ENCODE assay signal across 8 mouse cellular contexts in genomic region chr9:40801614-40802532, GRCm38 (mm10). TPM values are rescaled to one million over a fixed set of nuclear protein-coding genes. Genes with fewer than 3 reads are reported as not detected.
DNase-seq lines count a peak whose midpoint lies in the region; ATAC-seq and TF ChIP-seq lines count a peak whose summit lies in the region.
"Not testable (repeated sequence)": the region's sequence is repeated elsewhere in the genome, so short reads cannot be mapped to it uniquely, and the experiment has no call there.

No protein-coding gene starts in this region.

- peaks cover 41% of the 10 kb centered on the region for H3K36me3 ChIP-seq in embryonic facial prominence, embryonic 13.5 days
- H3K36me3 ChIP-seq in heart, embryonic 10.5 days: peaks cover 47% of the 10 kb centered on the region
- peaks cover 30% of the 10 kb centered on the region for H3K36me3 ChIP-seq in intestine, postnatal 0 days (ENCODE audit: control insufficient read depth, insufficient read depth)
- H3K36me3 ChIP-seq in limb, embryonic 11.5 days (ENCODE audit: control insufficient read depth, insufficient read depth, low read length): not testable (repeated sequence)
- peaks cover 36% of the 10 kb centered on the region for H3K36me3 ChIP-seq in megakaryocyte, embryonic 14.5 days (replicated peaks; ENCODE audit: low read length)

- 0 out of 2 replicates have a peak, but pooled peaks have one; percentile 2 for ATAC-seq in embryonic facial prominence, embryonic 13.5 days (ENCODE audit: insufficient number of reproducible peaks, insufficient read depth, low FRiP score, low TSS enrichment, low read depth)
- not testable (repeated sequence) for ATAC-seq in intestine, postnatal 0 days
- peak; percentile 2 for ATAC-seq in limb, embryonic 11.5 days (ENCODE audit: insufficient number of reproducible peaks, low FRiP score, low TSS enrichment, low read depth)

- H3K9ac ChIP-seq in embryonic facial prominence, embryonic 13.5 days: peak overlapping the region; percentile 100
- peak overlapping the region; percentile 95 for H3K9ac ChIP-seq in intestine, postnatal 0 days (ENCODE audit: low read depth, low read length)
- H3K9ac ChIP-seq in limb, embryonic 11.5 days (ENCODE audit: low read length): peak overlapping the region; percentile 99

- H3K27ac ChIP-seq in brown adipose tissue, adult 24 weeks (replicated peaks; ENCODE audit: low read depth, low read length): peak overlapping the region; percentile 85
- H3K27ac ChIP-seq in embryonic facial prominence, embryonic 13.5 days: peak overlapping the region; percentile 93
- peak overlapping the region; percentile 99 for H3K27ac ChIP-seq in heart, embryonic 10.5 days
- H3K27ac ChIP-seq in intestine, postnatal 0 days (ENCODE audit: low read depth, low read length): peak overlapping the region; percentile 87
- peak overlapping the region; percentile 94 for H3K27ac ChIP-seq in limb, embryonic 11.5 days (replicated peaks; ENCODE audit: low read depth, low read length)

- not testable (repeated sequence) for H3K9me3 ChIP-seq in embryonic facial prominence, embryonic 13.5 days; heart, embryonic 10.5 days; intestine, postnatal 0 days (ENCODE audit: control insufficient read depth); limb, embryonic 11.5 days (ENCODE audit: control insufficient read depth, low read length); megakaryocyte, embryonic 14.5 days

- under 1% methylated on average over 26 of the region's 28 CpGs for WGBS in embryonic facial prominence, embryonic 13.5 days
- WGBS in heart, embryonic 10.5 days: under 1% methylated on average over 28 of the region's 28 CpGs
- under 1% methylated on average over 28 of the region's 28 CpGs for WGBS in intestine, postnatal 0 days
- WGBS in limb, embryonic 11.5 days: under 1% methylated on average over 28 of the region's 28 CpGs

- peak overlapping the region; percentile 86 for H3K4me3 ChIP-seq in brown adipose tissue, adult 24 weeks (ENCODE audit: insufficient read depth, low read depth, low read length)
- peak overlapping the region; percentile 93 for H3K4me3 ChIP-seq in embryonic facial prominence, embryonic 13.5 days
- peak overlapping the region; percentile 98 for H3K4me3 ChIP-seq in heart, embryonic 10.5 days
- peak overlapping the region; percentile 72 for H3K4me3 ChIP-seq in intestine, postnatal 0 days (ENCODE audit: low read depth, low read length)
- peak overlapping the region; percentile 99 for H3K4me3 ChIP-seq in limb, embryonic 11.5 days (ENCODE audit: low read depth, low read length)
- H3K4me3 ChIP-seq in megakaryocyte, embryonic 14.5 days (replicated peaks): peak overlapping the region; percentile 95

- not testable (repeated sequence) for H3K27me3 ChIP-seq in embryonic facial prominence, embryonic 13.5 days; heart, embryonic 10.5 days (ENCODE audit: insufficient read depth, poor library complexity, severe bottlenecking); intestine, postnatal 0 days (replicated peaks; ENCODE audit: control insufficient read depth, insufficient read depth, low read length); limb, embryonic 11.5 days (ENCODE audit: control insufficient read depth, insufficient read depth, low read length); megakaryocyte, embryonic 14.5 days (replicated peaks)

- H3K4me1 ChIP-seq in brown adipose tissue, adult 24 weeks (ENCODE audit: control insufficient read depth, insufficient read depth, insufficient read length, low read length); intestine, postnatal 0 days (replicated peaks; ENCODE audit: control insufficient read depth, insufficient read depth, low read length); limb, embryonic 11.5 days (ENCODE audit: control insufficient read depth, insufficient read depth, low read length): not testable (repeated sequence)
- H3K4me1 ChIP-seq in embryonic facial prominence, embryonic 13.5 days: peaks cover 37% of the 10 kb centered on the region
- peaks cover 29% of the 10 kb centered on the region for H3K4me1 ChIP-seq in heart, embryonic 10.5 days
- H3K4me1 ChIP-seq in megakaryocyte, embryonic 14.5 days: peaks cover 35% of the 10 kb centered on the region

- TF ChIP-seq CTCF in intestine, postnatal 0 days (IDR thresholded peaks at IDR 0.05; ENCODE audit: low read depth): not testable (repeated sequence)

- H3K4me2 ChIP-seq in embryonic facial prominence, embryonic 13.5 days: peak overlapping the region; percentile 75
- peak overlapping the region; percentile 80 for H3K4me2 ChIP-seq in intestine, postnatal 0 days (replicated peaks; ENCODE audit: low read depth)
- peak overlapping the region; percentile 64 for H3K4me2 ChIP-seq in limb, embryonic 11.5 days (ENCODE audit: low read depth, severe bottlenecking)

- DNase-seq in ES-CJ7 (ENCODE audit: low read depth, low spot score): peak; percentile 69
- DNase-seq in heart, embryonic 10.5 days (ENCODE audit: low spot score): peak; percentile 78
- DNase-seq in limb, embryonic 11.5 days (ENCODE audit: low spot score): peak; percentile 65
- DNase-seq in skeletal muscle tissue, adult 2 months (ENCODE audit: low read depth, low spot score): peak; percentile 76

RNA-seq across cellular contexts. Expression of gene Hspa8, which starts 1.1 kb away (rescaled TPM):
- 688 and 2,704 TPM in 2 replicates for polyA plus RNA-seq in brown adipose tissue, adult 24 weeks (2012; ENCODE audit: insufficient read depth, insufficient read length, missing spikeins)
- polyA plus RNA-seq in embryonic facial prominence, embryonic 13.5 days (2015; fragmentation: Nextera tagmentation; extraction: Ambion mirVana): 2,195 and 2,229 TPM in 2 replicates
- polyA plus RNA-seq in heart, embryonic 10.5 days (2016; fragmentation: Nextera tagmentation; extraction: Ambion mirVana): 2,804 and 3,368 TPM in 2 replicates
- 1,042 and 1,135 TPM in 2 replicates for polyA plus RNA-seq in intestine, postnatal 0 days (2015; fragmentation: Nextera tagmentation; extraction: Ambion mirVana)
- polyA plus RNA-seq in limb, embryonic 11.5 days (2014; fragmentation: Nextera tagmentation; extraction: Ambion mirVana): 3,724 and 3,791 TPM in 2 replicates
- 811 and 986 TPM in 2 replicates for polyA plus RNA-seq in megakaryocyte, embryonic 14.5 days (2012; ENCODE audit: insufficient read depth, low replicate concordance)
